ENCODE assay signal across 20 mouse cellular contexts in genomic region chr10:75774102-75774501, GRCm38 (mm10). TPM values are rescaled to one million over a fixed set of nuclear protein-coding genes. Genes with fewer than 3 reads are reported as not detected.
DNase-seq lines count a peak whose midpoint lies in the region; ATAC-seq and TF ChIP-seq lines count a peak whose summit lies in the region.
"Had no signal": no experiment of that assay in that cellular context is flagged by ENCODE, and none has a peak within 500 bp of the region (broad histone marks: within the 10 kb centered on the region; RNA-seq: fewer than 3 reads in every experiment).

No protein-coding gene starts in this region.

- no peak overlapping the region for H3K27ac ChIP-seq in kidney, embryonic 15.5 days
- H3K27ac ChIP-seq in midbrain, embryonic 11.5 days (ENCODE audit: low read depth, low read length) = no peak overlapping the region
- no peak overlapping the region for H3K27ac ChIP-seq in midbrain, postnatal 0 days (ENCODE audit: low read depth, low read length)
- peak overlapping the region; percentile 46 for H3K27ac ChIP-seq in liver, postnatal 0 days (ENCODE audit: low read depth)
- H3K27ac ChIP-seq: forebrain, embryonic 15.5 days; heart, embryonic 13.5 days; hindbrain, embryonic 15.5 days had no signal

- no peak for TF ChIP-seq POLR2A in myocyte (IDR thresholded peaks at IDR 0.05; ENCODE audit: insufficient read length, low read depth)

- WGBS in kidney, embryonic 15.5 days = 86% methylated on average over 5 of the region's 5 CpGs
- WGBS in midbrain, embryonic 11.5 days = 93% methylated on average over 5 of the region's 5 CpGs
- WGBS in midbrain, postnatal 0 days = 92% methylated on average over 5 of the region's 5 CpGs
- WGBS in liver, postnatal 0 days (ENCODE audit: insufficient replicate concordance) = 80% methylated on average over 5 of the region's 5 CpGs

- H3K27me3 ChIP-seq in kidney, embryonic 15.5 days = 0 out of 2 replicates have a peak, but pooled peaks cover 3% of the 10 kb centered on the region
- no peaks in the 10 kb centered on the region for H3K27me3 ChIP-seq in midbrain, embryonic 11.5 days (ENCODE audit: control insufficient read depth, insufficient read depth, low read length)
- H3K27me3 ChIP-seq in midbrain, postnatal 0 days (ENCODE audit: insufficient read depth, low read length) = peaks cover 9% of the 10 kb centered on the region; the same call in 1 of the 2 replicates
- no peaks in the 10 kb centered on the region for H3K27me3 ChIP-seq in liver, postnatal 0 days (ENCODE audit: insufficient read depth, low read length)
- H3K27me3 ChIP-seq in myocyte (ENCODE audit: control insufficient read depth, insufficient read depth, insufficient read length) = peaks cover 4% of the 10 kb centered on the region

- TF ChIP-seq CTCF in midbrain, postnatal 0 days (IDR thresholded peaks at IDR 0.05) = no peak
- no peak for TF ChIP-seq CTCF in liver, postnatal 0 days (IDR thresholded peaks at IDR 0.05; ENCODE audit: low read depth)

- H3K4me3 ChIP-seq in kidney, embryonic 15.5 days (replicated peaks) = no peak overlapping the region
- H3K4me3 ChIP-seq in midbrain, embryonic 11.5 days (ENCODE audit: low read depth, low read length) = no peak overlapping the region
- H3K4me3 ChIP-seq in midbrain, postnatal 0 days (ENCODE audit: low read depth, low read length) = no peak overlapping the region
- no peak overlapping the region for H3K4me3 ChIP-seq in liver, postnatal 0 days (ENCODE audit: low read depth, low read length)
- peak overlapping the region; percentile 58 for H3K4me3 ChIP-seq in myocyte

- peak overlapping the region; percentile 98; the same call in 1 of the 2 replicates for H3K4me2 ChIP-seq in kidney, embryonic 15.5 days
- no peak overlapping the region for H3K4me2 ChIP-seq in midbrain, embryonic 11.5 days
- no peak overlapping the region for H3K4me2 ChIP-seq in midbrain, postnatal 0 days (ENCODE audit: low read depth, low read length, poor library complexity, severe bottlenecking)
- H3K4me2 ChIP-seq in liver, postnatal 0 days (ENCODE audit: low read depth, low read length) = no peak overlapping the region
- H3K4me2 ChIP-seq in myocyte (ENCODE audit: low read depth) = no peak overlapping the region

- no peak for ATAC-seq in kidney, embryonic 15.5 days (replicated peaks; ENCODE audit: low FRiP score)
- no peak for ATAC-seq in midbrain, embryonic 11.5 days (ENCODE audit: low FRiP score)
- no peak for ATAC-seq in midbrain, postnatal 0 days (ENCODE audit: low FRiP score)
- ATAC-seq in liver, postnatal 0 days = no peak
- no peak for ATAC-seq in monocyte, adult 5-6 weeks (replicated peaks; ENCODE audit: insufficient number of reproducible peaks, low FRiP score, low TSS enrichment, poor library complexity, severe bottlenecking)

- no peaks in the 10 kb centered on the region for H3K36me3 ChIP-seq in kidney, embryonic 15.5 days
- no peaks in the 10 kb centered on the region for H3K36me3 ChIP-seq in midbrain, embryonic 11.5 days (ENCODE audit: control insufficient read depth, insufficient read depth, low read length)
- H3K36me3 ChIP-seq in midbrain, postnatal 0 days (ENCODE audit: insufficient read depth, low read length) = no peaks in the 10 kb centered on the region
- H3K36me3 ChIP-seq in liver, postnatal 0 days (replicated peaks; ENCODE audit: insufficient read depth, low read length) = no peaks in the 10 kb centered on the region; the same call in 1 of the 2 replicates
- no peaks in the 10 kb centered on the region for H3K36me3 ChIP-seq in myocyte (ENCODE audit: control insufficient read depth, insufficient read depth)
- H3K36me3 ChIP-seq: forebrain, embryonic 15.5 days; heart, embryonic 13.5 days; hindbrain, embryonic 15.5 days had no signal

- no peak overlapping the region for H3ac ChIP-seq in myocyte (ENCODE audit: control insufficient read depth, insufficient read length)

- no peak overlapping the region for H3K9ac ChIP-seq in kidney, embryonic 15.5 days
- no peak overlapping the region for H3K9ac ChIP-seq in midbrain, embryonic 11.5 days (ENCODE audit: low read length)
- H3K9ac ChIP-seq in midbrain, postnatal 0 days (replicated peaks; ENCODE audit: low read length, poor library complexity, severe bottlenecking) = no peak overlapping the region
- H3K9ac ChIP-seq in liver, postnatal 0 days (replicated peaks) = no peak overlapping the region
- H3K9ac ChIP-seq: hindbrain, embryonic 15.5 days had no signal

- no peak for DNase-seq in kidney, postnatal 4 days
- peak; percentile 54 for DNase-seq in midbrain, embryonic 11.5 days (ENCODE audit: low spot score, missing footprints)
- no peak for DNase-seq in midbrain, postnatal 0 days (ENCODE audit: low spot score)
- DNase-seq in liver, postnatal 0 days = no peak
- DNase-seq: adrenal gland, adult 2 months; adrenal gland, postnatal 25 days; gastrocnemius, postnatal 14 days had no signal

- peaks cover 12% of the 10 kb centered on the region for H3K4me1 ChIP-seq in kidney, embryonic 15.5 days
- H3K4me1 ChIP-seq in midbrain, embryonic 11.5 days (ENCODE audit: control insufficient read depth, insufficient read depth, low read length) = peaks cover 2% of the 10 kb centered on the region; the same call in 1 of the 2 replicates
- no peaks in the 10 kb centered on the region for H3K4me1 ChIP-seq in midbrain, postnatal 0 days (ENCODE audit: insufficient read depth, low read length)
- H3K4me1 ChIP-seq in liver, postnatal 0 days (ENCODE audit: insufficient read depth) = peaks cover 9% of the 10 kb centered on the region

- H3K79me2 ChIP-seq in myocyte (ENCODE audit: control insufficient read depth, insufficient read depth) = no peaks in the 10 kb centered on the region

- no peaks in the 10 kb centered on the region for H3K9me3 ChIP-seq in kidney, embryonic 15.5 days (replicated peaks)
- no peaks in the 10 kb centered on the region for H3K9me3 ChIP-seq in midbrain, embryonic 11.5 days (ENCODE audit: control insufficient read depth, low read length)
- no peaks in the 10 kb centered on the region for H3K9me3 ChIP-seq in midbrain, postnatal 0 days (ENCODE audit: low read length)
- no peaks in the 10 kb centered on the region for H3K9me3 ChIP-seq in liver, postnatal 0 days (ENCODE audit: low read length)
- H3K9me3 ChIP-seq: hindbrain, embryonic 15.5 days had no signal

- TF ChIP-seq EP300 in liver, postnatal 0 days (IDR thresholded peaks at IDR 0.05; ENCODE audit: low read depth) = no peak

TF ChIP-seq in myocyte, 11 proteins besides CTCF, POLR2A, EP300 and RAD21 (continues in another document):
- TF ChIP-seq REST (IDR thresholded peaks at IDR 0.05; ENCODE audit: insufficient read depth, insufficient read length) (no peak), SRF (IDR thresholded peaks at IDR 0.05; ENCODE audit: control insufficient read depth, insufficient read length, low read depth) (no peak), MYOG (IDR thresholded peaks at IDR 0.05; ENCODE audit: control insufficient read depth in 1 of 3, insufficient read depth in 1 of 3, insufficient read length in 2 of 3, low read depth in 2 of 3) (no peak), E2F4 (IDR thresholded peaks at IDR 0.05; ENCODE audit: insufficient read depth) (no peak)

RNA-seq across cellular contexts. Expression of gene Ddt, which starts 0.9 kb away (rescaled TPM):
- polyA plus RNA-seq in kidney, embryonic 15.5 days (2015; fragmentation: Nextera tagmentation; extraction: Ambion mirVana) = 81.8 and 84.2 TPM in 2 replicates
- 89.8 and 94.7 TPM in 2 replicates for polyA plus RNA-seq in midbrain, embryonic 11.5 days (2014; fragmentation: Nextera tagmentation; extraction: Ambion mirVana)
- 71.1 and 72.9 TPM in 2 replicates for total RNA-seq in midbrain, postnatal 0 days (2014; rRNA removed)
- 92.9 and 102 TPM in 2 replicates for polyA plus RNA-seq in midbrain, postnatal 0 days (2015; fragmentation: Nextera tagmentation; extraction: Ambion mirVana)
- 739 and 838 TPM in 2 replicates for polyA plus RNA-seq in liver, postnatal 0 days (2015; fragmentation: Nextera tagmentation; extraction: Ambion mirVana)
- polyA plus RNA-seq in myocyte (2012; fragmentation: generic; extraction: Trizol) = 64.2 TPM
- 13.5 to 18.8 TPM (median 16.8 TPM) in 3 replicates for total RNA-seq in monocyte, adult 5-6 weeks (2017)

RNA-seq across cellular contexts. Expression of gene Gm20441, which starts 6.7 kb away (rescaled TPM):
- polyA plus RNA-seq in kidney, embryonic 15.5 days (2015; fragmentation: Nextera tagmentation; extraction: Ambion mirVana) = 0.40 TPM in 1 of 2 replicates, not detected in the other
- polyA plus RNA-seq in midbrain, embryonic 11.5 days (2014; fragmentation: Nextera tagmentation; extraction: Ambion mirVana) = not detected in 2 replicates
- not detected in 2 replicates for total RNA-seq in midbrain, postnatal 0 days (2014; rRNA removed)
- not detected in 2 replicates for polyA plus RNA-seq in midbrain, postnatal 0 days (2015; fragmentation: Nextera tagmentation; extraction: Ambion mirVana)
- 0.24 TPM in 1 of 2 replicates, not detected in the other for polyA plus RNA-seq in liver, postnatal 0 days (2015; fragmentation: Nextera tagmentation; extraction: Ambion mirVana)
- polyA plus RNA-seq in myocyte (2012; fragmentation: generic; extraction: Trizol) = not detected
- total RNA-seq in monocyte, adult 5-6 weeks (2017) = not detected in 3 replicates
- total RNA-seq: adrenal gland, adult 2 months; adrenal gland, postnatal 25 days; ES-E14; gastrocnemius, postnatal 14 days; heart, adult 8-10 months; heart, postnatal 36 days had no signal
- polyA plus RNA-seq: adrenal gland, adult 2 months; embryonic facial prominence, embryonic 11.5 days; forebrain, embryonic 11.5 days; forebrain, embryonic 15.5 days; heart, embryonic 13.5 days; heart, postnatal 0 days; hindbrain, embryonic 11.5 days; hindbrain, embryonic 15.5 days had no signal

RNA-seq across cellular contexts. Expression of gene Gstt3, which starts 7.1 kb away (rescaled TPM):
- 42.2 and 43.8 TPM in 2 replicates for polyA plus RNA-seq in kidney, embryonic 15.5 days (2015; fragmentation: Nextera tagmentation; extraction: Ambion mirVana)
- polyA plus RNA-seq in midbrain, embryonic 11.5 days (2014; fragmentation: Nextera tagmentation; extraction: Ambion mirVana) = 1.0 and 1.2 TPM in 2 replicates
- 3.6 and 7.7 TPM in 2 replicates for total RNA-seq in midbrain, postnatal 0 days (2014; rRNA removed)
- 2.5 and 2.8 TPM in 2 replicates for polyA plus RNA-seq in midbrain, postnatal 0 days (2015; fragmentation: Nextera tagmentation; extraction: Ambion mirVana)
- polyA plus RNA-seq in liver, postnatal 0 days (2015; fragmentation: Nextera tagmentation; extraction: Ambion mirVana) = 32.6 and 39.3 TPM in 2 replicates
- 0.13 TPM for polyA plus RNA-seq in myocyte (2012; fragmentation: generic; extraction: Trizol)
- total RNA-seq in monocyte, adult 5-6 weeks (2017) = 1.1 to 2.1 TPM (median 1.9 TPM) in 3 replicates

RNA-seq across cellular contexts. Expression of gene Cabin1, which starts 10.0 kb away (rescaled TPM):
- polyA plus RNA-seq in kidney, embryonic 15.5 days (2015; fragmentation: Nextera tagmentation; extraction: Ambion mirVana) = 35.1 and 37.8 TPM in 2 replicates
- 28.7 and 31.6 TPM in 2 replicates for polyA plus RNA-seq in midbrain, embryonic 11.5 days (2014; fragmentation: Nextera tagmentation; extraction: Ambion mirVana)
- 83.4 and 93.3 TPM in 2 replicates for total RNA-seq in midbrain, postnatal 0 days (2014; rRNA removed)
- polyA plus RNA-seq in midbrain, postnatal 0 days (2015; fragmentation: Nextera tagmentation; extraction: Ambion mirVana) = 30.1 and 31.6 TPM in 2 replicates
- polyA plus RNA-seq in liver, postnatal 0 days (2015; fragmentation: Nextera tagmentation; extraction: Ambion mirVana) = 8.2 and 9.1 TPM in 2 replicates
- polyA plus RNA-seq in myocyte (2012; fragmentation: generic; extraction: Trizol) = 24.0 TPM
- 29.4 to 38.1 TPM (median 35.0 TPM) in 3 replicates for total RNA-seq in monocyte, adult 5-6 weeks (2017)

RNA-seq across cellular contexts. Expression of gene Gstt1, which starts 24.3 kb away (rescaled TPM):
- 12.6 and 15.8 TPM in 2 replicates for polyA plus RNA-seq in kidney, embryonic 15.5 days (2015; fragmentation: Nextera tagmentation; extraction: Ambion mirVana)
- polyA plus RNA-seq in midbrain, embryonic 11.5 days (2014; fragmentation: Nextera tagmentation; extraction: Ambion mirVana) = 4.9 and 6.1 TPM in 2 replicates
- 22.6 and 37.1 TPM in 2 replicates for total RNA-seq in midbrain, postnatal 0 days (2014; rRNA removed)
- 21.4 and 26.2 TPM in 2 replicates for polyA plus RNA-seq in midbrain, postnatal 0 days (2015; fragmentation: Nextera tagmentation; extraction: Ambion mirVana)
- 77.5 and 78.5 TPM in 2 replicates for polyA plus RNA-seq in liver, postnatal 0 days (2015; fragmentation: Nextera tagmentation; extraction: Ambion mirVana)
- polyA plus RNA-seq in myocyte (2012; fragmentation: generic; extraction: Trizol) = 1.3 TPM
- total RNA-seq in monocyte, adult 5-6 weeks (2017) = 2.1 TPM in 1 of 3 replicates, not detected in the others
